9 mouse cellular contexts compared by ENCODE assay signal in the genomic region with DNA sequence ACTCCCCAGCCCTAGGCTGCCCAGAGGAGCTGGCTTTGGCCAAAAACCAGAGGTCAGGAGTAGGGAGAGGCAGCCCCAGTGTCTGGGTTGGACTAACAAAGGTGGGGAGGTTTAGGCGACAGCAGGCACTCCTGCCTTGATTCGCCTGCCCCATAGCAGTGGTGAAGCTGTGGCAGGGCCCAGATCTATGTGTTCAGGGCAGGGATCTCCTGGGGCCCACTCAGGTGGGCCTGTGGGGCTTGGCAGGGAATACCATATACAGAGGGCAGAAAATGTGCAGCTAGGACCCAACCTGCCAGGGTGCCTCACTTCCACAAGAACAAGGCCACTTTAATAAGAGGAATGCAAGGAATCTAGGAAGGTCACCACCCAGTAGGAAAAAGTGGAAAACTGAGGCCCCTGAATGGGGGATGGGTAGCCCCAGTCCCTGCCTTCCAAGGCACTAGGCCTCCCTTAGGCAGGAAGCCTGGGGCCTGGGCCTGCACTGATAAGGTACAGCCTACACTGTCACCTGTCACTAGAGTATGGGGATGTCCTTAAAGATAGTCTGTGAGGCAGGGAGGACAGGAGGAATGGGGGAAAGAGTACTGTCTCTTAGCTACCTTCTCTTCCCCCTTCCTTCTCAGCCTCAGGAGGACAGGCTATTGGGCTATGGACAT. TPM values are rescaled to one million over a fixed set of nuclear protein-coding genes. Genes with fewer than 3 reads are reported as not detected.
DNase-seq lines count a peak whose midpoint lies in the region; ATAC-seq and TF ChIP-seq lines count a peak whose summit lies in the region.
"Had no signal": no experiment of that assay in that cellular context is flagged by ENCODE, and none has a peak within 500 bp of the region (broad histone marks: within the 10 kb centered on the region; RNA-seq: fewer than 3 reads in every experiment).

No protein-coding gene starts in this region.

- WGBS in heart, embryonic 10.5 days: 71% methylated on average over 2 of the region's 2 CpGs
- 81% methylated on average over 2 of the region's 2 CpGs for WGBS in embryonic facial prominence, embryonic 15.5 days

- H3K4me1 ChIP-seq in heart, embryonic 10.5 days: peaks cover 69% of the 10 kb centered on the region
- H3K4me1 ChIP-seq in E14TG2a.4 (replicated peaks; ENCODE audit: low read depth, low read length): peaks cover 81% of the 10 kb centered on the region
- peaks cover 26% of the 10 kb centered on the region for H3K4me1 ChIP-seq in embryonic facial prominence, embryonic 15.5 days

- no peaks in the 10 kb centered on the region for H3K9me3 ChIP-seq in heart, embryonic 10.5 days
- no peaks in the 10 kb centered on the region for H3K9me3 ChIP-seq in E14TG2a.4 (ENCODE audit: low read length)
- H3K9me3 ChIP-seq in embryonic facial prominence, embryonic 15.5 days (replicated peaks): no peaks in the 10 kb centered on the region

- H3K27me3 ChIP-seq in heart, embryonic 10.5 days (ENCODE audit: insufficient read depth, poor library complexity, severe bottlenecking): 0 out of 2 replicates have a peak, but pooled peaks cover 7% of the 10 kb centered on the region
- no peaks in the 10 kb centered on the region for H3K27me3 ChIP-seq in E14TG2a.4 (ENCODE audit: insufficient read depth, low read length)
- H3K27me3 ChIP-seq in embryonic facial prominence, embryonic 15.5 days: no peaks in the 10 kb centered on the region

- ATAC-seq in embryonic facial prominence, embryonic 15.5 days (ENCODE audit: insufficient number of reproducible peaks, low FRiP score, low TSS enrichment, low read depth): no peak
- peak; percentile 23 for ATAC-seq in megakaryocyte progenitor cell, adult 5-6 weeks (replicated peaks; ENCODE audit: poor library complexity)

- H3K36me3 ChIP-seq in heart, embryonic 10.5 days: no peaks in the 10 kb centered on the region
- H3K36me3 ChIP-seq in E14TG2a.4 (ENCODE audit: insufficient read depth, low read length): peaks cover 26% of the 10 kb centered on the region; the same call in 1 of the 2 replicates
- no peaks in the 10 kb centered on the region for H3K36me3 ChIP-seq in embryonic facial prominence, embryonic 15.5 days

- no peak for TF ChIP-seq CTCF in E14TG2a.4 (conservative IDR thresholded peaks at IDR 0.05; ENCODE audit: low read length)

- DNase-seq in heart, embryonic 10.5 days (ENCODE audit: low spot score): peak; percentile 92
- no peak for DNase-seq in heart, adult 18-20 months
- no peak for DNase-seq in left cerebral cortex, adult 9 months (ENCODE audit: low spot score in 2 of 2)
- DNase-seq in natural killer cell, adult 2 months (ENCODE audit: low spot score in 2 of 2): no peak
- DNase-seq in layer of hippocampus, postnatal 14 days (ENCODE audit: low spot score in 2 of 2): no peak

- H3K27ac ChIP-seq in heart, embryonic 10.5 days: peak overlapping the region; percentile 86
- 0 out of 2 replicates have a peak overlapping the region, but pooled peaks have one; percentile 34 for H3K27ac ChIP-seq in embryonic facial prominence, embryonic 15.5 days (replicated peaks)
- H3K27ac ChIP-seq: layer of hippocampus, adult 2 months had no signal

- H3K9ac ChIP-seq in embryonic facial prominence, embryonic 15.5 days: no peak overlapping the region

- H3K4me2 ChIP-seq in embryonic facial prominence, embryonic 15.5 days (replicated peaks): no peak overlapping the region

- H3K4me3 ChIP-seq in heart, embryonic 10.5 days: peak overlapping the region; percentile 47
- H3K4me3 ChIP-seq in E14TG2a.4 (replicated peaks; ENCODE audit: low read length): peak overlapping the region; percentile 75
- H3K4me3 ChIP-seq in embryonic facial prominence, embryonic 15.5 days (replicated peaks): no peak overlapping the region
- H3K4me3 ChIP-seq: layer of hippocampus, adult 2 months had no signal

RNA-seq across cellular contexts. Expression of gene Tspan32, which starts 1.4 kb away (rescaled TPM):
- 19.3 and 21.1 TPM in 2 replicates for polyA plus RNA-seq in heart, embryonic 10.5 days (2016; fragmentation: Nextera tagmentation; extraction: Ambion mirVana)
- total RNA-seq in heart, adult 18-20 months (2021): 1 to 10 TPM in 1 of 2 experiments, under 1 TPM in 1; 0.69 to 2.6 TPM
- 4.5 and 4.9 TPM in 2 replicates for polyA plus RNA-seq in embryonic facial prominence, embryonic 15.5 days (2015; fragmentation: Nextera tagmentation; extraction: Ambion mirVana)
- total RNA-seq in megakaryocyte progenitor cell, adult 5-6 weeks (2015): 127 and 144 TPM in 2 replicates
- 98.1 and 105 TPM in 2 replicates for total RNA-seq in megakaryocyte progenitor cell, adult 5-6 weeks (2017)
- under 1 TPM in 1 of 2 experiments, not detected in 1; 0.19 TPM for total RNA-seq in layer of hippocampus, postnatal 14 days (2021)

RNA-seq across cellular contexts. Expression of gene Ascl2, which starts 37.2 kb away (rescaled TPM):
- 1.1 and 1.2 TPM in 2 replicates for polyA plus RNA-seq in heart, embryonic 10.5 days (2016; fragmentation: Nextera tagmentation; extraction: Ambion mirVana)
- not detected for total RNA-seq in heart, adult 18-20 months (2021)
- 2.0 and 2.1 TPM in 2 replicates for polyA plus RNA-seq in embryonic facial prominence, embryonic 15.5 days (2015; fragmentation: Nextera tagmentation; extraction: Ambion mirVana)
- total RNA-seq in megakaryocyte progenitor cell, adult 5-6 weeks (2015): 0.67 and 1.0 TPM in 2 replicates
- 0.68 TPM in 1 of 2 replicates, not detected in the other for total RNA-seq in megakaryocyte progenitor cell, adult 5-6 weeks (2017)
- under 1 TPM in 1 of 2 experiments, not detected in 1; 0.21 TPM for total RNA-seq in layer of hippocampus, postnatal 14 days (2021)

RNA-seq across cellular contexts. Expression of gene Cd81, which starts 46.3 kb away (rescaled TPM):
- polyA plus RNA-seq in heart, embryonic 10.5 days (2016; fragmentation: Nextera tagmentation; extraction: Ambion mirVana): 472 and 583 TPM in 2 replicates
- 100 to 1,000 TPM; 410 to 413 TPM for total RNA-seq in heart, adult 18-20 months (2021)
- 576 and 606 TPM in 2 replicates for polyA plus RNA-seq in embryonic facial prominence, embryonic 15.5 days (2015; fragmentation: Nextera tagmentation; extraction: Ambion mirVana)
- 118 and 140 TPM in 2 replicates for total RNA-seq in megakaryocyte progenitor cell, adult 5-6 weeks (2015)
- total RNA-seq in megakaryocyte progenitor cell, adult 5-6 weeks (2017): 121 and 181 TPM in 2 replicates
- total RNA-seq in layer of hippocampus, postnatal 14 days (2021): 100 to 1,000 TPM; 495 to 503 TPM

Comparison
In these comparisons a context has a peak if more than half of its experiments do, and no peak if none do; other contexts are left out.
1. RNA of gene Tspan32, which starts 1.4 kb away (total RNA-seq): 98.1 to 144 TPM in megakaryocyte progenitor cell, adult 5-6 weeks; 0.69 to 2.6 TPM in heart, adult 18-20 months and 0.19 TPM in layer of hippocampus, postnatal 14 days; every median in the first group is over 10 times any median in the second.